Mouse (Mus musculus) small intestine, adult 2 months (tissue): ENCODE results near the gene Rfxank.

Experiments used
- CTCF ChIP-seq: fragments of 200-500 bp; IDR thresholded peaks from 2 replicates; pipeline ENCODE4 v1.5.1; 2012; ENCODE audit warnings: low read depth, mild to moderate bottlenecking, control low read depth, inconsistent platforms, low read length, moderate library complexity, mixed read lengths; ENCODE audit not compliant: insufficient replicate concordance, insufficient read length; ENCODE audit errors: extremely low read depth
- POLR2A ChIP-seq: fragments of 200-500 bp; IDR thresholded peaks from 2 replicates; pipeline ENCODE4 v1.6.1; 2012; ENCODE audit warnings: low read depth, mild to moderate bottlenecking, control low read depth, inconsistent platforms, low read length, moderate library complexity

DNA sequence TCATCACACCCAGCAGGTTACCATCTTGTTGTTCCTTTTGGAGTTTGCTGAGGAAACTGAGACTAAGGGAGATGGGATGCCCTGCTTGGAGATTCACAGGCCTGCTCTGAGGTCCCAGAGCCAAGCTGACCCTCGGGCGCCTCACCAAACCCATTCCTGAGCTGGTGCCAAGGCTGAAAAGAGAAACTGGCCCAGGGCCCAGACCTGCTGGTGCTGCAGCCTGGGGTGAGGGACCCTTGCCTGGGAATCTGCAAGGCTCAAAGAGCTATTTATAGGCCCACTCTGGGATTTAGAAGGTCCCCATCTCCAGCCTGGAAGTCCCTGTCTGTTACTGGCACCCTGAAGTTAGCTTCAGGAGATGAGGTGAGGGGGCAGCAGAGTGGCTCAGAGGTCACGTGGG is 10.5 kb downstream of the Rfxank start:
- TF ChIP-seq POLR2A (no peak), CTCF (no peak)
